Comparison of ENCODE assay signal across 30 mouse cellular contexts in genomic region chr19:31658751-31659397, GRCm38 (mm10).
A peak's percentile ranks its signal among the peaks of the same experiment; 100 is the strongest.
DNase-seq lines count a peak whose midpoint lies in the region; ATAC-seq and TF ChIP-seq lines count a peak whose summit lies in the region.
"Had no signal": no experiment of that assay in that cellular context is flagged by ENCODE, and none has a peak within 500 bp of the region (broad histone marks: within the 10 kb centered on the region; RNA-seq: fewer than 3 reads in every experiment).

No protein-coding gene starts in this region.

- H3K4me3 ChIP-seq in hindbrain, embryonic 14.5 days (replicated peaks; ENCODE audit: low read length): no peak overlapping the region
- no peak overlapping the region for H3K4me3 ChIP-seq in hindbrain, postnatal 0 days (ENCODE audit: low read length)
- H3K4me3 ChIP-seq in neural tube, embryonic 13.5 days: no peak overlapping the region
- H3K4me3 ChIP-seq in midbrain, embryonic 16.5 days (ENCODE audit: low read depth, low read length): no peak overlapping the region
- H3K4me3 ChIP-seq in heart, embryonic 12.5 days: no peak overlapping the region
- H3K4me3 ChIP-seq: embryonic facial prominence, embryonic 10.5 days; embryonic facial prominence, embryonic 15.5 days; heart, embryonic 10.5 days; neural tube, embryonic 12.5 days had no signal

- 0 out of 2 replicates have a peak overlapping the region, but pooled peaks have one; percentile 21 for H3K27ac ChIP-seq in hindbrain, embryonic 14.5 days
- no peak overlapping the region for H3K27ac ChIP-seq in hindbrain, postnatal 0 days
- peak overlapping the region; percentile 18; the same call in 1 of the 2 replicates for H3K27ac ChIP-seq in neural tube, embryonic 13.5 days (replicated peaks)
- peak overlapping the region; percentile 51 for H3K27ac ChIP-seq in midbrain, embryonic 16.5 days (ENCODE audit: low read length)
- no peak overlapping the region for H3K27ac ChIP-seq in heart, embryonic 12.5 days (ENCODE audit: poor library complexity, severe bottlenecking)
- H3K27ac ChIP-seq: embryonic facial prominence, embryonic 10.5 days; embryonic facial prominence, embryonic 15.5 days; heart, embryonic 10.5 days; kidney, postnatal 0 days; liver, embryonic 14.5 days; macrophage; neural tube, embryonic 12.5 days had no signal

- ATAC-seq in hindbrain, embryonic 14.5 days (ENCODE audit: low FRiP score): peak; percentile 35; the same call in 1 of the 2 replicates
- no peak for ATAC-seq in hindbrain, postnatal 0 days
- ATAC-seq in neural tube, embryonic 13.5 days (ENCODE audit: low read depth): peak; percentile 37; the same call in 1 of the 2 replicates
- peak; percentile 75; the same call in 1 of the 2 replicates for ATAC-seq in midbrain, embryonic 16.5 days
- ATAC-seq in heart, embryonic 12.5 days (ENCODE audit: insufficient number of reproducible peaks, low FRiP score): no peak
- ATAC-seq: activated CD4-positive, CD25-positive, alpha-beta regulatory T cell, adult 4 months; intestine, embryonic 16.5 days had no signal

- no peaks in the 10 kb centered on the region for H3K9me3 ChIP-seq in hindbrain, embryonic 14.5 days (ENCODE audit: control insufficient read depth, low read length)
- H3K9me3 ChIP-seq in hindbrain, postnatal 0 days (ENCODE audit: low read length): no peaks in the 10 kb centered on the region
- H3K9me3 ChIP-seq in neural tube, embryonic 13.5 days: no peaks in the 10 kb centered on the region
- no peaks in the 10 kb centered on the region for H3K9me3 ChIP-seq in midbrain, embryonic 16.5 days (replicated peaks; ENCODE audit: control insufficient read depth, low read length, poor library complexity, severe bottlenecking)
- no peaks in the 10 kb centered on the region for H3K9me3 ChIP-seq in heart, embryonic 12.5 days (replicated peaks)
- H3K9me3 ChIP-seq: embryonic facial prominence, embryonic 10.5 days; embryonic facial prominence, embryonic 15.5 days; heart, embryonic 10.5 days; neural tube, embryonic 12.5 days had no signal

- WGBS in hindbrain, embryonic 14.5 days: 64% methylated on average over 1 of the region's 1 CpGs
- 70% methylated on average over 1 of the region's 1 CpGs for WGBS in hindbrain, postnatal 0 days
- 90% methylated on average over 1 of the region's 1 CpGs for WGBS in neural tube, embryonic 13.5 days
- WGBS in midbrain, embryonic 16.5 days: 59% methylated on average over 1 of the region's 1 CpGs
- WGBS in heart, embryonic 12.5 days: 54% methylated on average over 1 of the region's 1 CpGs

- peaks cover 6% of the 10 kb centered on the region; the same call in 1 of the 2 replicates for H3K4me1 ChIP-seq in hindbrain, embryonic 14.5 days (replicated peaks; ENCODE audit: control insufficient read depth, insufficient read depth, low read length)
- peaks cover 10% of the 10 kb centered on the region for H3K4me1 ChIP-seq in hindbrain, postnatal 0 days (ENCODE audit: insufficient read depth, low read length)
- H3K4me1 ChIP-seq in neural tube, embryonic 13.5 days (replicated peaks): peaks cover 29% of the 10 kb centered on the region
- H3K4me1 ChIP-seq in midbrain, embryonic 16.5 days (ENCODE audit: control insufficient read depth, insufficient read depth, low read length): peaks cover 10% of the 10 kb centered on the region
- H3K4me1 ChIP-seq in heart, embryonic 12.5 days (replicated peaks): peaks cover 12% of the 10 kb centered on the region

- no peaks in the 10 kb centered on the region for H3K36me3 ChIP-seq in hindbrain, embryonic 14.5 days (replicated peaks; ENCODE audit: control insufficient read depth, insufficient read depth)
- no peaks in the 10 kb centered on the region for H3K36me3 ChIP-seq in hindbrain, postnatal 0 days (ENCODE audit: insufficient read depth, low read length)
- no peaks in the 10 kb centered on the region for H3K36me3 ChIP-seq in neural tube, embryonic 13.5 days
- no peaks in the 10 kb centered on the region for H3K36me3 ChIP-seq in midbrain, embryonic 16.5 days (ENCODE audit: control insufficient read depth, insufficient read depth, low read length)
- H3K36me3 ChIP-seq in heart, embryonic 12.5 days: no peaks in the 10 kb centered on the region
- H3K36me3 ChIP-seq: embryonic facial prominence, embryonic 10.5 days; embryonic facial prominence, embryonic 15.5 days; heart, embryonic 10.5 days; neural tube, embryonic 12.5 days had no signal

- H3K27me3 ChIP-seq in hindbrain, embryonic 14.5 days (ENCODE audit: control insufficient read depth, insufficient read depth, low read length): no peaks in the 10 kb centered on the region
- H3K27me3 ChIP-seq in hindbrain, postnatal 0 days (ENCODE audit: insufficient read depth, low read length): no peaks in the 10 kb centered on the region
- no peaks in the 10 kb centered on the region for H3K27me3 ChIP-seq in neural tube, embryonic 13.5 days
- no peaks in the 10 kb centered on the region for H3K27me3 ChIP-seq in midbrain, embryonic 16.5 days (ENCODE audit: control insufficient read depth, insufficient read depth, low read depth, low read length)
- no peaks in the 10 kb centered on the region for H3K27me3 ChIP-seq in heart, embryonic 12.5 days (replicated peaks)
- H3K27me3 ChIP-seq: CH12.LX; embryonic facial prominence, embryonic 15.5 days; neural tube, embryonic 12.5 days had no signal

- H3K9ac ChIP-seq in hindbrain, embryonic 14.5 days: no peak overlapping the region
- no peak overlapping the region for H3K9ac ChIP-seq in hindbrain, postnatal 0 days (replicated peaks; ENCODE audit: low read length)
- H3K9ac ChIP-seq in neural tube, embryonic 13.5 days: no peak overlapping the region
- no peak overlapping the region for H3K9ac ChIP-seq in midbrain, embryonic 16.5 days (ENCODE audit: low read depth, low read length)
- no peak overlapping the region for H3K9ac ChIP-seq in heart, embryonic 12.5 days
- H3K9ac ChIP-seq: embryonic facial prominence, embryonic 15.5 days; liver, embryonic 14.5 days; neural tube, embryonic 12.5 days had no signal

- no peak for DNase-seq in hindbrain, embryonic 14.5 days (ENCODE audit: low spot score)
- DNase-seq in hindbrain, postnatal 0 days (ENCODE audit: low spot score): no peak
- DNase-seq in neural tube, embryonic 10.5 days (ENCODE audit: extremely low spot score, low spot score): no peak
- no peak for DNase-seq in thymus, postnatal 10 days (ENCODE audit: low spot score in 2 of 2)
- DNase-seq: adrenal gland, adult 2 months; adrenal gland, postnatal 36 days; B cell, adult 2 months; cerebellum, adult 8-10 months; cerebellum, postnatal 25 days; gastrocnemius, postnatal 14 days; heart, postnatal 36 days; kidney, adult 8-10 months; liver; lung, adult 2 months; lung, postnatal 10 days; spleen, adult 18-20 months; thymus, postnatal 25 days had no signal

- H3K4me2 ChIP-seq in hindbrain, embryonic 14.5 days (replicated peaks): no peak overlapping the region
- H3K4me2 ChIP-seq in hindbrain, postnatal 0 days (ENCODE audit: low read depth, low read length): no peak overlapping the region
- no peak overlapping the region for H3K4me2 ChIP-seq in neural tube, embryonic 13.5 days
- no peak overlapping the region for H3K4me2 ChIP-seq in midbrain, embryonic 16.5 days (ENCODE audit: low read length)
- H3K4me2 ChIP-seq in heart, embryonic 12.5 days: no peak overlapping the region
- H3K4me2 ChIP-seq: embryonic facial prominence, embryonic 15.5 days; neural tube, embryonic 12.5 days had no signal

- TF ChIP-seq CTCF in hindbrain, postnatal 0 days (IDR thresholded peaks at IDR 0.05; ENCODE audit: low read depth): no peak

Comparison
In these comparisons a context has a peak if more than half of its experiments do, and no peak if none do; other contexts are left out.
1. ATAC-seq: peak in hindbrain, embryonic 14.5 days (single experiment), neural tube, embryonic 13.5 days (single experiment) and midbrain, embryonic 16.5 days (single experiment); none in hindbrain, postnatal 0 days (single experiment) and heart, embryonic 12.5 days (single experiment).
2. H3K27ac ChIP-seq: peak in hindbrain, embryonic 14.5 days (single experiment), neural tube, embryonic 13.5 days (single experiment) and midbrain, embryonic 16.5 days (single experiment); none in hindbrain, postnatal 0 days (single experiment) and heart, embryonic 12.5 days (single experiment).